Mouse (Mus musculus) brain, adult 10 weeks (tissue): ENCODE results near the gene Taar7a. TPM values are rescaled to one million over a fixed set of nuclear protein-coding genes. Genes with fewer than 3 reads are reported as not detected.

Experiments used
- polyA plus RNA-seq: library from polyadenylated mRNA; stranded (reverse); fragments of 350-450 nt; fragmentation: Illumina TruSeq; extraction: RNeasy Lipid Tissue Mini Kit (QIAGEN cat#74804); gene quantifications from one replicate; pipeline ENCODE4 v1.2.3, GENCODE M21; 2015; ENCODE audit warnings: low read depth, low replicate concordance

The Taar7a gene
- polyA plus RNA-seq: not detected

GRCm38 (mm10) chr10:23993381-23993780 is at the start of gene Taar7a:
Gene Taar7a (minus strand): TSS chr10:23993481.

GRCm38 (mm10) chr10:24037314-24037713 is 44.0 kb upstream of the Taar7a start, which contains the start of gene Taar7e:
Gene Taar7e (plus strand): TSS chr10:24037614.

GRCm38 (mm10) chr10:24026922-24027321 is 33.6 kb upstream of the Taar7a start, which contains the start of gene Taar7d:
Gene Taar7d (plus strand): TSS chr10:24027222.

GRCm38 (mm10) chr10:23999639-24000038 is 6.4 kb upstream of the Taar7a start, which contains the start of gene Taar7b:
Gene Taar7b (plus strand): TSS chr10:23999939.

GRCm38 (mm10) chr10:23985546-23985945 is 7.7 kb downstream of the Taar7a start, which contains the start of gene Taar6:
Gene Taar6 (minus strand): TSS chr10:23985646.

DNA sequence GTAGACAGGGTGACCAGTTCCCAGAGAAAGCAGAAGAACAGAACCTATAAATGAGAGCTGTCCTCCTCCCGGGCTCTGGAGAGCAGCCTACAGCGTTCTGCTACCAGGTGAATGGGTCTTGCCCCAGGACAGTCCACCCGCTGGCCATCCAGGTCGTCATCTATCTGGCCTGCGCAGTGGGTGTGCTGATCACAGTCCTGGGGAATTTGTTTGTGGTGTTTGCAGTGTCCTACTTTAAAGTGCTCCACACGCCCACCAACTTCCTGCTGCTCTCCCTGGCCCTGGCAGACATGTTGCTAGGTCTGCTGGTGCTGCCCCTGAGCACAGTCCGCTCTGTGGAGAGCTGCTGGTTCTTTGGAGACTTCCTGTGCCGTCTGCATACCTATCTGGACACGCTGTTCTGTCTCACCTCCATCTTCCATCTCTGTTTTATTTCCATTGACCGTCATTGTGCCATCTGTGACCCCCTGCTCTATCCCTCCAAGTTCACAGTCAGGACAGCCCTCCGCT is 22.6 kb downstream of the Taar7a start, which contains the start of gene Taar5:
Gene Taar5, plus strand, starts transcription at position 51 of the 510 bp plus-strand sequence.

GRCm38 (mm10) chr10:23960444-23960915 is 32.8 kb downstream of the Taar7a start, which contains the start of gene Taar4:
Gene Taar4 (plus strand): TSS chr10:23960494.

GRCm38 (mm10) chr10:23949508-23950005 is 43.7 kb downstream of the Taar7a start, which contains the start of gene Taar3:
Gene Taar3 (plus strand): TSS chr10:23949558.

Other genes starting within 250 kb of the Taar7a start
- 1,204 TPM for gene Rps12, start 206.2 kb downstream of the Taar7a start, polyA plus RNA-seq
- 18.0 TPM for gene Slc18b1, start 196.5 kb downstream of the Taar7a start, polyA plus RNA-seq
- gene Vnn3, start 142.0 kb downstream of the Taar7a start, polyA plus RNA-seq: not detected
- 0.24 TPM for gene Vnn1, start 98.8 kb downstream of the Taar7a start, polyA plus RNA-seq
- gene Taar1, start 73.1 kb downstream of the Taar7a start, polyA plus RNA-seq: not detected
- gene Taar2, start 54.9 kb downstream of the Taar7a start, polyA plus RNA-seq: not detected
- gene Taar3, start 43.9 kb downstream of the Taar7a start, polyA plus RNA-seq: not detected
- gene Taar4, start 33.0 kb downstream of the Taar7a start, polyA plus RNA-seq: not detected
- not detected for gene Taar5, start 22.8 kb downstream of the Taar7a start, polyA plus RNA-seq
- not detected for gene Taar6, start 7.8 kb downstream of the Taar7a start, polyA plus RNA-seq
- not detected for gene Taar7b, start 6.5 kb upstream of the Taar7a start, polyA plus RNA-seq
- gene Taar7d, start 33.7 kb upstream of the Taar7a start, polyA plus RNA-seq: not detected
- gene Taar7e, start 44.1 kb upstream of the Taar7a start, polyA plus RNA-seq: not detected
- not detected for gene Taar7f, start 56.0 kb upstream of the Taar7a start, polyA plus RNA-seq
- gene Taar8a, start 83.0 kb upstream of the Taar7a start, polyA plus RNA-seq: not detected
- gene Taar8b, start 98.8 kb upstream of the Taar7a start, polyA plus RNA-seq: not detected
- gene Taar8c, start 108.4 kb upstream of the Taar7a start, polyA plus RNA-seq: not detected
- gene Taar9, start 116.1 kb upstream of the Taar7a start, polyA plus RNA-seq: not detected
- 163 TPM for gene Stx7, start 155.8 kb upstream of the Taar7a start, polyA plus RNA-seq
- gene Moxd1, start 230.0 kb upstream of the Taar7a start, polyA plus RNA-seq: 5.5 TPM